In the genomic region with DNA sequence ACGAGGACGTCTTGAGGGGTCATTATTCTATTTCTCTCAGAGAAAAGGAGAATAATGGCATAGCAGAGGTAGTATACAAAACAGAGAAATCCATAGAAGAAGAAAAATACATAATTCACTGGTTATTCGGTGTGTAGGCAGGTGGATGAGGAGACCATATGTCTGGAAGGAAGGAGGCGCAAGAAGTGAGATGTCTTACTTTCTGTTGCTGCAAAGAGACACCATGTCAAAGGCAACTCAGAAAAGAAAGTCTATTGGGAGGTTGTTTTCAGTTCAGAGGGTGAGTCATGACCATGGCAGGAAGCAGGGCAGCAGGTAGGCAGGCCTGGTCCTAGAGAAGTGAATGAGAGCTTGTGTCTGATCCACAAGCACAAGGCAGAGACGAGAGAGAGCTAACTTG, we compare ENCODE assay signal across 23 mouse cellular contexts.
"Had no signal": no experiment of that assay in that cellular context is flagged by ENCODE, and none has a peak within 500 bp of the region (broad histone marks: within the 10 kb centered on the region; RNA-seq: fewer than 3 reads in every experiment).

No protein-coding gene starts in this region.

- H3K9ac ChIP-seq: heart, embryonic 12.5 days; hindbrain, embryonic 14.5 days; intestine, embryonic 15.5 days; limb, embryonic 12.5 days; liver, embryonic 13.5 days had no signal

- ATAC-seq: hindbrain, embryonic 16.5 days; inflammation-experienced regulatory T-cells, adult 6 months; intestine, embryonic 15.5 days; intestine, postnatal 0 days had no signal

- H3K4me2 ChIP-seq: heart, embryonic 12.5 days; hindbrain, embryonic 14.5 days; intestine, embryonic 15.5 days; limb, embryonic 12.5 days; liver, embryonic 11.5 days; liver, embryonic 13.5 days had no signal

- H3K9me3 ChIP-seq: heart, embryonic 10.5 days; heart, embryonic 12.5 days; intestine, embryonic 15.5 days; limb, embryonic 10.5 days; limb, embryonic 12.5 days; liver, embryonic 13.5 days had no signal

- H3K4me3 ChIP-seq: heart, embryonic 10.5 days; heart, embryonic 12.5 days; intestine, embryonic 15.5 days; layer of hippocampus, adult 2 months; limb, embryonic 10.5 days; limb, embryonic 12.5 days; liver, embryonic 13.5 days had no signal

- H3K27me3 ChIP-seq: heart, embryonic 12.5 days; intestine, embryonic 15.5 days; limb, embryonic 12.5 days; liver, embryonic 13.5 days had no signal

- DNase-seq: gastrocnemius, postnatal 14 days; gastrocnemius, postnatal 36 days; heart, adult 18-20 months; heart, postnatal 14 days; heart, postnatal 36 days; kidney, adult 18-20 months; kidney, adult 8-10 months; kidney, postnatal 10 days; kidney, postnatal 25 days; kidney, postnatal 4 days; liver; liver, embryonic 13.5 days had no signal

- H3K4me1 ChIP-seq: heart, embryonic 10.5 days; heart, embryonic 12.5 days; intestine, embryonic 15.5 days; limb, embryonic 10.5 days; limb, embryonic 12.5 days; liver, embryonic 13.5 days had no signal

- H3K36me3 ChIP-seq: heart, embryonic 10.5 days; heart, embryonic 12.5 days; intestine, embryonic 15.5 days; limb, embryonic 10.5 days; limb, embryonic 12.5 days; liver, embryonic 13.5 days had no signal

- H3K27ac ChIP-seq: heart, embryonic 10.5 days; hindbrain, embryonic 14.5 days; intestine, embryonic 15.5 days; layer of hippocampus, adult 2 months; limb, embryonic 10.5 days; limb, embryonic 12.5 days; liver, embryonic 13.5 days had no signal
